Mouse (Mus musculus): ENCODE measurements around the gene Banf2. TPM values are rescaled to one million over a fixed set of nuclear protein-coding genes. Genes with fewer than 3 reads are reported as not detected.

Gene Banf2
- polyA plus RNA-seq, 1 experiment from 2014 or later = not detected

DNA sequence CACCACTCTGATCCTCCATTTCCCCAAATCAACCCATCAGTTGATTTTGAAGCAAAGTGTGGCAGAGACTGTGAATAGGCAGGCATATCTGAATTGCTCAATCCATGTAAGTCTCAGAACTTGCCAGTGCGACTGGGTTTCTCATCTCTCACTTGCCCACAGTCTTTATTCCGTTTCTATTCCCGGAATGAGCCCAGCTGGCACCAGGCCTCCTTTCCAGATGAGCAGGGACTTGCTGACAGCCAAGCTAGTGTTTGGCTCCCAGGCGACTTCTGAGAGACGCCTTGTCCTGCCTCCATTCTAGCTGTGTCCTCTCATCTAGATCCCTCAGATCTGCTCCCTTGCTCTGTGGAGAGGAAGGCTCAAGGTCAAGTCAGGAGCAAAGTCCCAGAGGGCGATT is 11.9 kb downstream of the Banf2 start:
- Histone ChIP-seq H3K27ac (replicated peaks) (no peak overlapping the region), H3K4me1 (no peaks in the 10 kb centered on the region), H3K27me3 (no peaks in the 10 kb centered on the region), H3K36me3 (no peaks in the 10 kb centered on the region), H3K9me3 (peaks cover 19% of the 10 kb centered on the region; the same call in 1 of the 2 replicates), H3K4me3 (no peak overlapping the region), H3K4me2 (replicated peaks) (no peak overlapping the region), H3K9ac (replicated peaks) (no peak overlapping the region)
- WGBS = 86% methylated on average over 6 of the region's 6 CpGs
- ATAC-seq (ENCODE audit: low FRiP score, low read depth) = no peak

DNA sequence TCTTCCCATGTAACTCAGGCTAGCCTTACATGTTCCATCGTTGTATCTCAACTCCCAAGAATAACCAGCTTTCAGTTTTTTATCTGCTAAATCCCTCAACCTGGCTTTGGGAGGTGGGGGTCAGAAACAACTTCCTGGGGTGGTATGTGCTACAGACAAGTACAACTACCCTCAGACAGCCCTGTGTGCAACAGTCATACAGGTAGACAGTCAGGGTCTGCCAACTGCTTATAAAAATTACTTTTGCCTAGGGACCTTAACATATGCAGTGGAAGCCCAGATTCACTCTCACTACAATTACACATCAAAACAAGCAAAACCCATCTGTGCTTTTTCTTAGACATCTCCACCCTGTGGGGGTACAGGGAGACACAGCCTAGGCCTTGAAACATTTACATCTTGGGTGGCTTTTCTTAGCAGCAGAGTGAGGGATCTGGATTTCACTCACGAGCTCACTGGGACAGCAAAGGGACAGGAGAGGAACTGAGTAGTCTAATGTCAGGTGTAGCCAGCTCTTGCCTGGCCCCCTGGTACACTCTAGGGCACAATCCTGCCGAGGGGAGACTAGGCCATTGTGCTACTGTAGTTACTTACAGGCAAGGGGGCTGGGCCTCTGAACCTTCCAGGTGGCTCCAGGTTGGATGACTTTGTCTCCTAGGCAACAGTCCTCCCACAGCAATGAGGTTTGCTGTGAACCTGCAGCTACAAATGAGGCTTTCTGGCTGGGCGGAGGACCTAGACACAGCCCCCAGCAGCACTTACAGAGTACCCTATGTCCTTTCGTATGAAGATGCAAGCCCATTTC is 13.1 kb downstream of the Banf2 start:
- ATAC-seq (ENCODE audit: low FRiP score, low read depth) = no peak
- no peaks in the 10 kb centered on the region for H3K4me1 ChIP-seq
- 67% methylated on average over 5 of the region's 5 CpGs for WGBS

DNA sequence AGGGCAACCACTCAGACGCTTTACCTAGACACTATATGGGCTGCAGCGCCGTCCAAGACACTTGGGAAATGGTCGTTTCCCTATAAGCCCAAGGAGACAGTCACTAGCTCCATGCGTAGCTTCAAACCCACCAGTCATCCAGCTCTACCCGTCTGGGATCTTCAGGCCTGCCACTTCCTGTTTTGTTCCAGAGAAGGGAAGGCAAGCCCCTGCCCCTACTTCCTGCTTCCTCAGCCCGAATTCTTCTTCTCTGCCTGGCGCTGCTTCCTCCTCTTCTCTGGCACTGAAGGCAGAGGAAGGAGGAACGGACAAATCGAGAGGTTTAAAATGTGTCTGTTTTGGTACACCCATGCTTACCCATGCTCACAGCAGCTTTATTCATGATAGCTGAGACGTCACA is 14.1 kb downstream of the Banf2 start:
- Histone ChIP-seq H3K27ac (replicated peaks) (no peak overlapping the region), H3K36me3 (no peaks in the 10 kb centered on the region), H3K4me1 (no peaks in the 10 kb centered on the region), H3K9me3 (peaks cover 16% of the 10 kb centered on the region; the same call in 1 of the 2 replicates), H3K27me3 (no peaks in the 10 kb centered on the region), H3K9ac (replicated peaks) (no peak overlapping the region), H3K4me2 (replicated peaks) (no peak overlapping the region), H3K4me3 (no peak overlapping the region)
- WGBS = 80% methylated on average over 11 of the region's 11 CpGs
- ATAC-seq (ENCODE audit: low FRiP score, low read depth) = no peak

More for the DNA sequence above, 13.1 kb downstream of the Banf2 start:
- Histone ChIP-seq H3K36me3 (no peaks in the 10 kb centered on the region), H3K4me3 (no peak overlapping the region), H3K27me3 (no peaks in the 10 kb centered on the region), H3K9ac (replicated peaks) (no peak overlapping the region), H3K27ac (replicated peaks) (no peak overlapping the region), H3K9me3 (peaks cover 19% of the 10 kb centered on the region; the same call in 1 of the 2 replicates), H3K4me2 (replicated peaks) (no peak overlapping the region)

DNA sequence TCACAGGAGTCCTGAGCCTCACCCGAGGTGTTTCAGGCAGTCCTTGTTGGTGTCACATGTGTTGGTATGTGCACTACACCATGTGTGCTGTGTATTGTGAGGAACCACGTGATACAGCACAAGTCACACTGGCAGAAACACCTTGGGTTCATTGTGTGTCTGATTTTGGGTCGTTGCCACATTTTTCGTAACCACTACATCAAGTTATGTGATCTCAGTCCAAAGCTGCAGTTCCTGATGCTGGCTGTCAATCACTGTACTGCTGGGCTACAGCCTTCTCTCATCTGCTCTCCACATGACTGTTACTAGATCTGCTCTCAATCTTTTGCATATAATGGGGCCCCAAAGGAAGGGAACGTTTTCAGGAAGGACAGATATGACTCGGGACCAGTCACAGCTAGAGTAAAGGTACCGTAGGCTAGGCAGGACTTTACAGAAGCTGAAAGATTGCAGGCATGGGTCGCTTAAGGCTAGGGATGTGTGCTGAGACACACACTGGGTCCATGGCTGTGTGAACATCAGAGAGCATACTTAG is 17.4 kb downstream of the Banf2 start:
- WGBS = 85% methylated on average over 8 of the region's 8 CpGs
- no peak overlapping the region for H3K4me3 ChIP-seq
- ATAC-seq (ENCODE audit: low FRiP score, low read depth) = no peak
- H3K9me3 ChIP-seq = no peaks in the 10 kb centered on the region
- no peaks in the 10 kb centered on the region for H3K27me3 ChIP-seq
- H3K4me1 ChIP-seq = no peaks in the 10 kb centered on the region
- no peak overlapping the region for H3K27ac ChIP-seq (replicated peaks)
- H3K4me2 ChIP-seq (replicated peaks) = no peak overlapping the region
- no peaks in the 10 kb centered on the region for H3K36me3 ChIP-seq
- no peak overlapping the region for H3K9ac ChIP-seq (replicated peaks)

DNA sequence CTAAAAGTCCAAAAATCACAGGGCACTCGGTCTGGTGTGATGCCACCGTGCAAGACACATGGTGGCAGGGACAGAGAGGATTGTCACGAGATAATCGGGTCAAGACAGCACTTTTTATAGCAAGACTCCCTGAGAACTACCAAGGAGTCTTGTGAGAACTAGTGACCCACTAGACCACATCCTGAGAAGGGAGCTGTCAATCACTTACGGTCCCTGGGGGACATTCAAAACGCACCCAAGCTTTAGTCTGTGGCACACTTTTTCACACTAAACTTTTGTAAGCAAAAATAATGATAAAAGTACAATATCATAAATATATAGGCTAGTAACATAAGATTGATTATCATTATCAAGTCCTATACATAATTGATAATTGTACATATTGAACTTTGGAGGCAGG is 18.0 kb downstream of the Banf2 start:
- H3K9me3 ChIP-seq = no peaks in the 10 kb centered on the region
- 93% methylated on average over 6 of the region's 6 CpGs for WGBS
- no peak for ATAC-seq (ENCODE audit: low FRiP score, low read depth)
- H3K4me1 ChIP-seq = no peaks in the 10 kb centered on the region
- H3K4me2 ChIP-seq (replicated peaks) = no peak overlapping the region
- no peak overlapping the region for H3K9ac ChIP-seq (replicated peaks)
- H3K27ac ChIP-seq (replicated peaks) = no peak overlapping the region
- H3K36me3 ChIP-seq = no peaks in the 10 kb centered on the region
- H3K4me3 ChIP-seq = no peak overlapping the region
- no peaks in the 10 kb centered on the region for H3K27me3 ChIP-seq

DNA sequence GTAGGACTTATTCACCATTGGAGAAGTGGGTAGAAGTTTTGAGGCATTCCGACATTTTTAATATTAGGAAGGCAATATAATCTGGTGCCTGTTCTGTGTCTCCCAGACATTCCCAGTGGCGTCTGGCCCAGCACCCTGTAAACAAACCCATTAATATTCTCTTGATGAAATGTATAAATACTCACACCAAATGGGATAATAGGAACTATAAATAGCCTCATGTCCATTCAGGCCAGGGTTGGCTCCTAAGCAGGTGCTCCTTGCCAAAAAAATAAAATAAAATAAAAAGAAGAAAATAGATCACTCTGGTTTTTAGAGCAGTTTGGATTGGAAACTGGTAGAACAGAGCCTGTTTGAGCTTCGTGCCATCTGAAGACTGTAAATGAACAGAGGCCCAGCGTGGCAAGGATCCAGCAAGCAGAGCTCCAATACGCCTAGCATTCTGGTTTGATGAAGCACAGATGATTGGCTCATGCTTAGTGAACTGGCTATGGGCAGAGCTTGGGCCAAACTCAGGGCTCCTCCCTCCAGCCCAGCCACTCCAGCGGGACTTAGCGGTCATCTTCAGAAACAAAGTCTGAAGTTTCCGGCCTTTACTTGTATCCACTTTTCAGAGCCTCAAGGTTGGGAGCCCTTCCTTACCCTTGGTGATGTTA is 19.7 kb downstream of the Banf2 start:
- no peak for ATAC-seq (ENCODE audit: low FRiP score, low read depth)

DNA sequence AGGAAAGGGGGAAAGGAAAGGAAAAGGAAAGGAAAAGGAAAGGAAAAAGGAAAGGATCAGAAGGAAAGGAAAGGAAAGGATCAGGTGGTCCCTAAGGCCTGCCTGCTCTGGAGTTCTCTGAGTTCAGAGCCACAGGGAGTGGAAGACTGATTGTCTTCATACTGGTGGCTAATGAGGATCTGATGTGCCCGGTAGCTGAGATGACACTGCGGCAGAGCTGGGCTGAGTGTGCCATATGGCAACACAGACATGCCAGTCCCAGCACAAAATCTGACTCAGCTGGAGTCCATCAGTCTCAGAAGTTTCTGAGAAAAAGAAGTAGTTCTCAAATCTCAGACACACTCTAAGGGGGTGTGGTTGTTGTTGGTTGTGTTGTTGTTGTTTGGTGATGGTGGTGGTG is 24.9 kb downstream of the Banf2 start:
- H3K9ac ChIP-seq (replicated peaks) = no peak overlapping the region
- H3K9me3 ChIP-seq = no peaks in the 10 kb centered on the region
- H3K27ac ChIP-seq (replicated peaks) = no peak overlapping the region
- WGBS = 79% methylated on average over 2 of the region's 2 CpGs
- ATAC-seq (ENCODE audit: low FRiP score, low read depth) = no peak
- H3K4me1 ChIP-seq = no peaks in the 10 kb centered on the region
- H3K27me3 ChIP-seq = no peaks in the 10 kb centered on the region
- H3K4me3 ChIP-seq = no peak overlapping the region
- no peak overlapping the region for H3K4me2 ChIP-seq (replicated peaks)
- no peaks in the 10 kb centered on the region for H3K36me3 ChIP-seq

More for the DNA sequence above, 19.7 kb downstream of the Banf2 start:
- Histone ChIP-seq H3K36me3 (no peaks in the 10 kb centered on the region), H3K27me3 (no peaks in the 10 kb centered on the region), H3K4me3 (no peak overlapping the region), H3K9ac (replicated peaks) (no peak overlapping the region), H3K9me3 (no peaks in the 10 kb centered on the region), H3K4me1 (no peaks in the 10 kb centered on the region), H3K4me2 (replicated peaks) (no peak overlapping the region), H3K27ac (replicated peaks) (no peak overlapping the region)
- WGBS = 90% methylated on average over 8 of the region's 8 CpGs

DNA sequence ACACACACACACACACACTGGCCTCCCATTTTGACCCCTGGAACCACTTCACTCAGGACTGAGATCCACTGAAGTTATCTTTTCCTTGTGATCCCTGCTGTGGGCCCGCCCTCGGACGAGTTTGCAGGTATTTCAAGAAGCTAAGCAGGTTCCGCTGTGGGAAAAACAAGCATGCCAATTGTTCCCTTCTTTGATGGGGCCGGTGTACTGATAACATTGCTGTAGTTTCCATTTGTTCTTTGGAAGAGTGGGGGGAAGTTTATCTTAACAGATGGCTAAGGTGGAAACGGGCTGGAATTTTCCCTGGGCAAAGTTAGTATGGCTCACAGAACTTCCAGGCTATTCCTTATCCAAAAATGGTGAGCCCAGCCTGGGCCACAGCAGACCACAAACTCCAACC is 28.8 kb downstream of the Banf2 start:
- no peaks in the 10 kb centered on the region for H3K36me3 ChIP-seq
- H3K4me3 ChIP-seq = no peak overlapping the region
- no peak overlapping the region for H3K4me2 ChIP-seq (replicated peaks)
- H3K9ac ChIP-seq (replicated peaks) = no peak overlapping the region
- WGBS = 82% methylated on average over 6 of the region's 6 CpGs
- no peaks in the 10 kb centered on the region for H3K27me3 ChIP-seq
- H3K4me1 ChIP-seq = no peaks in the 10 kb centered on the region
- no peak for ATAC-seq (ENCODE audit: low FRiP score, low read depth)
- no peak overlapping the region for H3K27ac ChIP-seq (replicated peaks)
- H3K9me3 ChIP-seq = no peaks in the 10 kb centered on the region

DNA sequence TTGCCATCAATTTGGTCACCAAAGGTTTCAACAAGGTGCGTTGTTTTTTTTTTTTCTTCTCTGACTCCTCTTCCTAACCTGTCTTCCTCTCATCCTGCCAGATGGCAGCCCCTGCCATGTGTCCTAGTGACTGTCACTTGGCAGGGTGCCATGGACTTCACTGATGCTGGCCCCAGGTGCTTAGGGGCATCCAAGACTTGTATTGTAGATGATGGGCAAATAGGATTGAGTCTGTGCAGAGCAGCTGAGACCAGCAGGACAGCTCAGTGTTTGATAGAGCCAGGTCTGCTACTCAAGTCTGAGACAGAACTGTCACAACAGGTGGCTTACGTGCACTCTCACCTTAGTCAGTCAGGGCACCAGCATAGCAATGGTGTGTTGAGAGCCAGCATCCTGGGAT is 32.6 kb downstream of the Banf2 start:
- no peak overlapping the region for H3K4me3 ChIP-seq
- no peak overlapping the region for H3K9ac ChIP-seq (replicated peaks)
- no peaks in the 10 kb centered on the region for H3K9me3 ChIP-seq
- H3K27ac ChIP-seq (replicated peaks) = no peak overlapping the region
- H3K4me1 ChIP-seq = no peaks in the 10 kb centered on the region
- 100% methylated on average over 2 of the region's 2 CpGs for WGBS
- H3K4me2 ChIP-seq (replicated peaks) = no peak overlapping the region
- H3K27me3 ChIP-seq = no peaks in the 10 kb centered on the region
- no peak for ATAC-seq (ENCODE audit: low FRiP score, low read depth)
- no peaks in the 10 kb centered on the region for H3K36me3 ChIP-seq

DNA sequence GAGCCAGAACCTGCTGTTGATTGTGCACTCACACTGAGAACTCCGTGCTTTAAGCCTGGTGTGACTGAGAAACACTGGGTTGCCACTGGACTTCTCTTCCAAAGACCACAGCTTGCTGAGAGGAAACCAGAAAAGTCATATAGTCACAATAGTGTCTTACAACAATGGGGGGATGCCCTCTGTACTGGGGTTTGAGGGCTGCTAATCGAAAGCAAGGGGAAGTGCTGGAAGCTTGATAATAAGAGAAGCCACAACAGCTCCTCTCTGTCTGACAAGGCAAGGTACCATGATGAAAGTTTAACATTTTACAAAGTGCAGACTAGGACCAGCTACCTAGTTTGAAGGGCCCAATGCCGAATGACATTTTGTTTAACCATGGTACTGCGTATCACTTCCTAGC is 36.8 kb downstream of the Banf2 start:
- ATAC-seq (ENCODE audit: low FRiP score, low read depth) = no peak
- Histone ChIP-seq H3K4me1 (0 out of 2 replicates have a peak, but pooled peaks cover 4% of the 10 kb centered on the region), H3K9me3 (no peaks in the 10 kb centered on the region), H3K4me2 (replicated peaks) (no peak overlapping the region), H3K36me3 (no peaks in the 10 kb centered on the region), H3K9ac (replicated peaks) (no peak overlapping the region), H3K27ac (replicated peaks) (no peak overlapping the region), H3K27me3 (no peaks in the 10 kb centered on the region), H3K4me3 (no peak overlapping the region)
- WGBS = 89% methylated on average over 4 of the region's 4 CpGs

DNA sequence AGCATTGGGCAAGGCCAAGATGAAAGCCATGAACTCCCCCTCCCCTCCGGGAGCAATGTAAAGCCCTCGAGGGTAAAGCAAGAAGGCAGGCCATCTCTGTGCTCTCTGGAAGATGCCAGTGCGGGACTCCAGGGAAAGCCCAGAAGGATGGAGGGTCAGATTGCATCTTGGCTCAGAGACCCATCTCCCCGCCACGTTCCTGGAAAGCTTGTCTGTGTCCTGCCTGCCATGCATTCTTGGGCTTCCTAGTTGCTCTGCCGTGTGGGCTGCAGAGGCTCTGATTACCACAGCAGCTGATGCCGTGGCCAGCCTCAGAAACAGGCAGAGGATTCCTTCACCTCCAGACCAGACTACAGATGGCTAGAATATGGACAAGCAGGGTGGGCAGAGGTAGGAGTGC is 37.6 kb downstream of the Banf2 start:
- H3K4me1 ChIP-seq = 0 out of 2 replicates have a peak, but pooled peaks cover 4% of the 10 kb centered on the region
- no peaks in the 10 kb centered on the region for H3K27me3 ChIP-seq
- H3K4me3 ChIP-seq = no peak overlapping the region
- H3K9me3 ChIP-seq = no peaks in the 10 kb centered on the region
- no peak overlapping the region for H3K27ac ChIP-seq (replicated peaks)
- H3K9ac ChIP-seq (replicated peaks) = no peak overlapping the region
- 72% methylated on average over 7 of the region's 7 CpGs for WGBS
- H3K4me2 ChIP-seq (replicated peaks) = no peak overlapping the region
- no peak for ATAC-seq (ENCODE audit: low FRiP score, low read depth)
- no peaks in the 10 kb centered on the region for H3K36me3 ChIP-seq

DNA sequence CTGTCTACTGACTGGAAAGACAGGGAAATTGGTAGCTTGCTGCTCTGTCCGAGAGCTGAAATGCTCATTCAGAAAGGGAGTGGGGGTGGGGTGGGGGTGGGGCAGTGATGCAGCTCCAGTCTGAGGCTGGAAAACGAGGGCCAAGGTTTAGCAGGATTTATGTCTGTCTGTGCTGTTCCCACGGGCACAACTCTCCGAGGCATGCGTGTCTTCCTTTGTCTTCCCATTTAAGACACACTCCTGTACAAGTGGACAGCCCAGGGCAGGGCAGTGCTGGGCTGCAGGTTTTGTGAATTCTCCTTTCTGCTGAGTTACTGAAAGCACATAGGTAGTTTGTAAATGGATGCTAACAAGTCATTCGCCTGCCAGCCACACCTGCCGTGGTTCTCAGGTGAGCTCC is 39.8 kb downstream of the Banf2 start:
- H3K27ac ChIP-seq (replicated peaks) = no peak overlapping the region
- 0 out of 2 replicates have a peak, but pooled peaks cover 4% of the 10 kb centered on the region for H3K4me1 ChIP-seq
- H3K9me3 ChIP-seq = no peaks in the 10 kb centered on the region
- ATAC-seq (ENCODE audit: low FRiP score, low read depth) = no peak
- H3K4me3 ChIP-seq = no peak overlapping the region
- no peak overlapping the region for H3K9ac ChIP-seq (replicated peaks)
- H3K4me2 ChIP-seq (replicated peaks) = no peak overlapping the region
- no peaks in the 10 kb centered on the region for H3K36me3 ChIP-seq
- WGBS = 40% methylated on average over 7 of the region's 7 CpGs
- no peaks in the 10 kb centered on the region for H3K27me3 ChIP-seq
